Mouse (Mus musculus) midbrain, embryonic 13.5 days (tissue): ENCODE results near the gene Tlr4. TPM values are rescaled to one million over a fixed set of nuclear protein-coding genes. Genes with fewer than 3 reads are reported as not detected.

Source experiments
- ATAC-seq: fragments of 200-750 bp; cut with Nextera tagmentation; 2 replicates; pipeline ENCODE4 v1.8.0; 2017; ENCODE audit warnings: mild to moderate bottlenecking, moderate TSS enrichment, moderate library complexity
- H3K27ac ChIP-seq: fragments of 300-500 bp; sonication (generic); 2 replicates; pipeline ENCODE4 v1.5.1; 2015; ENCODE audit warnings: inconsistent platforms, mild to moderate bottlenecking, moderate library complexity
- H3K27me3 ChIP-seq: fragments of 300-500 bp; sonication (generic); 2 replicates; pipeline ENCODE4 v1.6.1; 2015; ENCODE audit warnings: mild to moderate bottlenecking, inconsistent platforms
- H3K36me3 ChIP-seq: fragments of 300-500 bp; sonication (generic); 2 replicates; pipeline ENCODE4 v1.6.1; 2015; ENCODE audit warnings: mild to moderate bottlenecking, inconsistent platforms
- H3K4me1 ChIP-seq: fragments of 300-500 bp; sonication (generic); replicated peaks from 2 replicates; pipeline ENCODE4 v1.6.1; 2015; ENCODE audit warnings: inconsistent platforms
- H3K4me2 ChIP-seq: fragments of 300-500 bp; sonication (generic); replicated peaks from 2 replicates; pipeline ENCODE4 v1.6.1; 2015; ENCODE audit warnings: moderate library complexity, mild to moderate bottlenecking, inconsistent platforms
- H3K4me3 ChIP-seq: fragments of 300-500 bp; sonication (generic); replicated peaks from 2 replicates; pipeline ENCODE4 v1.5.1; 2015; ENCODE audit warnings: mild to moderate bottlenecking, inconsistent platforms
- H3K9ac ChIP-seq: fragments of 300-500 bp; sonication (generic); replicated peaks from 2 replicates; pipeline ENCODE4 v1.6.1; 2015; ENCODE audit warnings: mild to moderate bottlenecking, inconsistent platforms
- H3K9me3 ChIP-seq: fragments of 300-500 bp; sonication (generic); 2 replicates; pipeline ENCODE4 v1.6.1; 2016; ENCODE audit warnings: mild to moderate bottlenecking, inconsistent platforms
- WGBS: fragments of 180-500 bp; shearing (Covaris S2); methylation state at CpG from one replicate; pipeline ENCODE4 v1.1.7; 2015; 5-methylcytosine and 5-hydroxymethylcytosine counted together
- polyA plus RNA-seq: library from polyadenylated mRNA; unstranded; fragments of >200 nt; fragmentation: Nextera tagmentation; extraction: Ambion mirVana; gene quantifications from 2 replicates; pipeline ENCODE4 v1.2.1, GENCODE M21; 2015

The Tlr4 gene
- polyA plus RNA-seq, 1 experiment from 2014 or later: 0.67 TPM

DNA sequence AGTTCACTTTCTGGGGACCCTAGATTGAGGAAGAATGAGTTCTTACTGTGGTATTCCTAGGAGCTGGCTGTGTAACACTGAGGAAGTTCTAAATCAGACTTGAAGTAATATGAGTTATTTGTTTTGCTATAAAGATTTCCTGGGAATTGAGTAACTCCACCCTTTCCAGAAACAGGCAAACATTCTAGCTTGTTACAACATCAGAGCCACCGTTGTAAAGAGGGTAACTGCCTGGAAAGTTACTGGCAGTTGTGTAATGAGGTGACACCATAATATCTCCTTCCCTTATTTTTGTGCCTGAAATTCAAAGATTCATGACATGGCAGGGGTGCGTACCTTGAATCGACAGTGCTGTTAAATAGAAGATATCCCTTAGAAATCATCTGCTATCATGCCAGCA is 24.6 kb downstream of the Tlr4 start:
- Histone ChIP-seq H3K4me1 (no peaks in the 10 kb centered on the region), H3K27me3 (no peaks in the 10 kb centered on the region), H3K4me2 (no peak overlapping the region), H3K36me3 (no peaks in the 10 kb centered on the region), H3K27ac (no peak overlapping the region), H3K9ac (no peak overlapping the region), H3K4me3 (no peak overlapping the region), H3K9me3 (no peaks in the 10 kb centered on the region)
- 85% methylated on average over 3 of the region's 3 CpGs for WGBS
- no peak for ATAC-seq

DNA sequence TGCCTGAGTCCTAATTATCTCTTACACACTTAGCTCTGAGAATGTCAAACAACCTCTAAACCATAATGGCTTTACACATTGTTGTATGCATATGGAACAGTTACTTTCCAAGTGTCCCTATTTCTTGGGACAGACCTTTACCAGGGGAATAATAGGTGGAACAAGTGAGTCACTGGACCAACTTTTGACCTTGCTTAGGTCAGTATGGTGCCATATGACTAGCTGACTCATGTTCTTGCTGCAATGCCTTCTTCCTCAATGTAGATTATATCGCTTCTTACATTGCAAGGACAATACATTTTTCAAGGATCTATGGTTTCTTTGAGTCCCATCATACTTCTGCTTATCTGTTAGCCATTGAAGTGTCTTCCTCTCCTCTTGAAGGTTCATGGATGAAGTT is 29.6 kb downstream of the Tlr4 start:
- H3K4me2 ChIP-seq: no peak overlapping the region
- no peak for ATAC-seq

DNA sequence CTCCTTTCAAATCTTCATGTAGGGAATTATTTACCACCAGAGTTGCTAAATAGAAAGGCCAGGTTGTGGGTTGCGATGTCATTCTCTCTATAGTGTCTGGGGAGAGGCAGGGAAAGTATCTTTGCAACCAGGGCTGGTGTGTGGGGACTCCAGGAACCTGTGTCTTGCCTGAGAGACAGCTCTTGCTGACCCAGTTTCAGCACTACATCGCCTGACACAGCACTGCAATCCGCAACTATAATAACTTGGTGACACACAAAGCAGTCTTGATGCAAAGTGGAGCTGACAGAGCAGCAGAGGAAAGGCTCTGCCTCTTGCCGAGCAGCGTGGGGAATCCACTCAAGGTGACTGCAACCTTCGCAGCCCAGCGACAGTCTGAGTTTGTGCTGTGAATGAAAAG is 42.5 kb downstream of the Tlr4 start:
- no peaks in the 10 kb centered on the region for H3K36me3 ChIP-seq
- no peak for ATAC-seq
- H3K9me3 ChIP-seq: no peaks in the 10 kb centered on the region
- no peaks in the 10 kb centered on the region for H3K27me3 ChIP-seq
- no peaks in the 10 kb centered on the region for H3K4me1 ChIP-seq
- H3K4me3 ChIP-seq: no peak overlapping the region
- H3K9ac ChIP-seq: no peak overlapping the region
- H3K27ac ChIP-seq: no peak overlapping the region
- no peak overlapping the region for H3K4me2 ChIP-seq
- 52% methylated on average over 7 of the region's 7 CpGs for WGBS

More for the DNA sequence above, 29.6 kb downstream of the Tlr4 start:
- H3K9me3 ChIP-seq: no peaks in the 10 kb centered on the region
- WGBS: 94% methylated on average over 1 of the region's 1 CpGs
- no peak overlapping the region for H3K4me3 ChIP-seq
- no peaks in the 10 kb centered on the region for H3K27me3 ChIP-seq
- no peaks in the 10 kb centered on the region for H3K4me1 ChIP-seq
- H3K36me3 ChIP-seq: no peaks in the 10 kb centered on the region
- H3K27ac ChIP-seq: no peak overlapping the region
- H3K9ac ChIP-seq: no peak overlapping the region

DNA sequence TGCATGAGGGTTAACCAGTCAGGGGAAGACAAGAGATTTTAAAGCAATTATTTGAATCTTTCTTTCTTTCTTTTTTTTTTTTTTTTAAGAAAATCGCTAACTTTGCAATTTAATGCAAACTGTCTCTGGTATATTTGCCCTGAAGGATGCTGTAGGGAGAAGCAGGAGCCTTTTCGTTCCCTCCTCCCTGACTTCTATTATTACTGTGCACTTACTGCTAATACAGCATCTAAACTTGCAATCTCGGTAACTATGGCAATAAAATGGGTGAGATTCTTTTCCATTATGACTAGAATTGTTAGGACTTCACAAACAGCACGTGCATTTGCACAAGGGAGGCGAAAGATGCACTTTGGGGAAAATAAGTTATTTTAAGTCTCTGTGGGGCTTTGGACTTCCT is 44.6 kb downstream of the Tlr4 start:
- no peak overlapping the region for H3K9ac ChIP-seq
- no peak overlapping the region for H3K4me2 ChIP-seq
- no peak overlapping the region for H3K4me3 ChIP-seq
- H3K4me1 ChIP-seq: no peaks in the 10 kb centered on the region
- H3K9me3 ChIP-seq: no peaks in the 10 kb centered on the region
- 82% methylated on average over 5 of the region's 5 CpGs for WGBS
- H3K36me3 ChIP-seq: no peaks in the 10 kb centered on the region
- no peaks in the 10 kb centered on the region for H3K27me3 ChIP-seq
- no peak overlapping the region for H3K27ac ChIP-seq
- ATAC-seq: no peak

DNA sequence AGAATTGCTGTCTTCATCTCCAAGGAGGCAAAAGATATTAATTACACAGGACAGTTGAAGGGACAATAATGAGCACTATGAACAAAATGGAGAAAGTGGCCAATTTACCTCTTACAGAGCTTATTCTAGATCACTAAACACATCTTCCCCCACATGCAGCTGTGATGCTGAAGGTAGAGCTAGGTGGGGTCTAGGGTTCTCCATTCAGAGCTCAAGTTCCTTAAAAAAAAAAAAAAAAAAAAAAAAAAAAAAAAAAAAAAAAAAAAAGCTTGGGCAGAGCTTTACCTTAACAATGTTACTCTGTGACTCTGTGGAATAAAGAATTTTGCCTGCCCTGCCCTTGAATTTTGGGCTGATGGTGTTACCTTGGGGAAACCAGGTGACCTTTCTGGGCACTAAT is 46.0 kb downstream of the Tlr4 start:
- H3K4me2 ChIP-seq: no peak overlapping the region
- no peak overlapping the region for H3K9ac ChIP-seq
- no peaks in the 10 kb centered on the region for H3K9me3 ChIP-seq
- H3K4me1 ChIP-seq: no peaks in the 10 kb centered on the region
- no peak for ATAC-seq
- no peaks in the 10 kb centered on the region for H3K27me3 ChIP-seq
- H3K36me3 ChIP-seq: no peaks in the 10 kb centered on the region
- H3K4me3 ChIP-seq: no peak overlapping the region
- H3K27ac ChIP-seq: no peak overlapping the region

DNA sequence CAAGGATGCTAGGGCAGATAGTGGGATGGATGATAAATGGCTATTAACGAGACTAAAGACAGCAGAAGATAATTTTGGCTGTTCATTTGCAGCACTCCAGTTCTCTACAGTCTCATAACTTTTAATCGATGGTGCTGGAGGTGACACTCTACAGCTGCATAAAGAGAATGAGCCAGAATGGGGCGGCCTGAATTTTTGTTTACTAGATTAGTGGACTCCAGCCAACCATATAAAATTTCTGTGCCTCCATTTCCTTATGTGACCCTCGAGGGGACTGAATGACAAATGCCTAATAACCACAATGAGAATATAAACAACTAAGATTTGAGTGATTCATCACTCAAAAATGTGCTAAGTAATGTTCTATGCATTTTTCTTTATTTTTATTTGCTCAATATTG is 48.4 kb downstream of the Tlr4 start:
- 81% methylated on average over 4 of the region's 4 CpGs for WGBS
- no peak for ATAC-seq
- H3K36me3 ChIP-seq: no peaks in the 10 kb centered on the region
- H3K27ac ChIP-seq: no peak overlapping the region
- H3K27me3 ChIP-seq: no peaks in the 10 kb centered on the region
- no peaks in the 10 kb centered on the region for H3K9me3 ChIP-seq
- no peak overlapping the region for H3K4me3 ChIP-seq
- no peaks in the 10 kb centered on the region for H3K4me1 ChIP-seq
- no peak overlapping the region for H3K9ac ChIP-seq
- H3K4me2 ChIP-seq: no peak overlapping the region

DNA sequence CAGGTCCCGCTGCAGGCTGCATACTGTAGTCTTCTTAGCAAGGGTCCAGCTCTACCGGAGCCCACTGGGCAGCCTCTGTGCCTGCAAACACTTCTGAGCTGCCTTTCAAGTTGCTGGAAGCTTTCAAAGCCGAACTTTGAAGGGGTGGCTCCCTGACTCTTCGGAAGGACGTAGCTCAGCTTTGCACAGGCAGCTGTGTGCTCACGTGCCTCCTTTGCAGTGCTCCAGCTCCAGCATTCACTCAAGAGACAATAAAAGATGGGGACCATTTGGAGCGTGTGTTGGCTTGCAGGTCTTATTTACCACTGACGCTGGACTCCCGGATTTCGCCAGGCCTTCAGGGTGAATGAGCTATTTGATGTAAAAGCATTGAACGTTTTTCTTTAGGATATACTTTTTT is 50.2 kb downstream of the Tlr4 start:
- H3K27ac ChIP-seq: no peak overlapping the region
- H3K4me1 ChIP-seq: no peaks in the 10 kb centered on the region
- no peak overlapping the region for H3K9ac ChIP-seq
- ATAC-seq: no peak
- 61% methylated on average over 11 of the region's 11 CpGs for WGBS
- no peaks in the 10 kb centered on the region for H3K36me3 ChIP-seq
- no peaks in the 10 kb centered on the region for H3K9me3 ChIP-seq
- no peak overlapping the region for H3K4me3 ChIP-seq
- no peaks in the 10 kb centered on the region for H3K27me3 ChIP-seq
- H3K4me2 ChIP-seq: no peak overlapping the region

DNA sequence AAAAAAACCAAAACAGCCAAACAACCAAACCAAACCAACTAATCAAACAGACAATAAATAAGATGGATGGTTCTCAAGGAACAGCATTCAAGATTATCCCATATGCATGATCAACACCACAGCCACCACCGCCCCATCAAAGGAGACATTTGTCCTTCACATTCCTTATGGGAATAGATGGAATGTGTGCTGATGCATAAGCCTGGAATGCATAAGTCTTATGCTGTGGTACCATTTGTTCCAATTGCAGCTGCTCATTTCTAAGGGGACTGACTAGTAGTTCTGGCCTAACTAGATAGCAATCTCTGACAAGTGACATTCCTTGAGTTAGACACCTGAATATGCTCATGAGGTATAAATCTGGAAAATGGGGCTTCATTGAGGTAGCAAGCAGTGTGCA is 54.1 kb downstream of the Tlr4 start:
- Histone ChIP-seq H3K4me3 (no peak overlapping the region), H3K36me3 (no peaks in the 10 kb centered on the region), H3K9me3 (no peaks in the 10 kb centered on the region), H3K27me3 (no peaks in the 10 kb centered on the region), H3K9ac (no peak overlapping the region), H3K27ac (no peak overlapping the region), H3K4me1 (no peaks in the 10 kb centered on the region), H3K4me2 (no peak overlapping the region)
- 100% methylated on average over 1 of the region's 1 CpGs for WGBS
- ATAC-seq: no peak

DNA sequence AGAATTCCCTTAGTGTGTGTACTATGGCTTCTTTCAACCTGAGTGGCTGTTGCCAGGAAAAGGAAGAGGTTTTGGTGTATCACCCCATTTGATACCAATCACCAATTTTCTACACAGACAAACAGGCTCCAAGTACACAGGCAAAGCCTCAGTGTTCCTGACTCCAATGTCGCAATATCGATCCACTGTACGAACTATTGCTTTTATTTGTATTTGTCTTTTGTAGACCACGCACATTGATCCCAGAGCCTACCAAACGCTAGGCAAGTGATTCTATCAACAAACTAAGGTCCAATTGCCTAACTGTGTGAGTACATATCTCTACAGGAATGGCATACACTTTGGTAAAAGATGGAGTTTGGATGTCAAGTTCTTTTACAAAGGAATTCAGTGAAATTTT is 55.9 kb downstream of the Tlr4 start:
- WGBS: 93% methylated on average over 5 of the region's 5 CpGs
- ATAC-seq: no peak
- Histone ChIP-seq H3K36me3 (no peaks in the 10 kb centered on the region), H3K27ac (no peak overlapping the region), H3K4me1 (no peaks in the 10 kb centered on the region), H3K4me2 (no peak overlapping the region), H3K9me3 (no peaks in the 10 kb centered on the region), H3K27me3 (no peaks in the 10 kb centered on the region), H3K9ac (no peak overlapping the region), H3K4me3 (no peak overlapping the region)

DNA sequence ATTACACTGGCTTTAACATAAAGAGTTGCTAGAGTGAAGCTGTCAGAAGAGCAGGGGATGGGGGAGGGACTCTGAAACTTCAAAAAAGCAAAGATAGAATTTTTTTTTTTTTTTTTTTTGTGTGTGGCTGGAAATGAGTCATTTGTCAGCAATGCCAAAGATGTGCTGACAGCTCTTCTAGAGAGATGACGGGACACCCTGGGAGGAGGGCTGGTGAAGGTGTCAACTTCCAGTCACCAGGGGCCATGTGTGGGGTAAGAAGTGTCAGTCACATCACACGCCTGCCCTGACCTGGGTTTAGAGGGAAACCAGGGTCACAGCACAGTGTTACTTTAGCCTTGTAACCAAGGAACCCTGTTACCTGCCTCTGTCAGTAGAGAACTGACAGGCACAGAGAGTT is 67.2 kb downstream of the Tlr4 start:
- Histone ChIP-seq H3K9me3 (no peaks in the 10 kb centered on the region), H3K27me3 (no peaks in the 10 kb centered on the region), H3K4me1 (no peaks in the 10 kb centered on the region), H3K27ac (no peak overlapping the region), H3K4me2 (no peak overlapping the region), H3K4me3 (no peak overlapping the region), H3K36me3 (no peaks in the 10 kb centered on the region), H3K9ac (no peak overlapping the region)
- ATAC-seq: no peak
- 62% methylated on average over 2 of the region's 2 CpGs for WGBS

DNA sequence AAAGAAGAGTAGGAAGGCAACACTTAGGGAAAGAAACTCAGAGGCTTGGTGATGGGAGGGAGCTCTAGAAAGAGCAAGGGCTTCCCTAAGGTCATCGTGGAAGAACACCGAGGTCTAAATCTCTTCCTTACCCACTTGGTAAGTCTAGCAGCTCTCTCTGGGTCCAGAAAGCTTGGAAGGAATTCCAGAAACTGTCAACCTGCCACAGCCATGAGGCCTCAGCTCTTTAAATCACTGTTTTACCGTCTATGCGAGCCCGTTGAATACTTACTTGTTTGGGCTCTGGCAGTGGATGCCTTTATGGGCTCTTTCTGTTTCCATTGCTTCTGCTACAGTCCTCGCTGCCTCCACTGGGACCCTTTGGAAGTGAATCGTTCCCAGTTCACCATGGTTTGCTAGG is 67.6 kb downstream of the Tlr4 start:
- H3K27ac ChIP-seq: no peak overlapping the region
- no peaks in the 10 kb centered on the region for H3K36me3 ChIP-seq
- no peak for ATAC-seq
- 84% methylated on average over 7 of the region's 7 CpGs for WGBS
- no peaks in the 10 kb centered on the region for H3K27me3 ChIP-seq
- H3K4me3 ChIP-seq: no peak overlapping the region
- no peaks in the 10 kb centered on the region for H3K9me3 ChIP-seq
- no peak overlapping the region for H3K4me2 ChIP-seq
- no peak overlapping the region for H3K9ac ChIP-seq
- no peaks in the 10 kb centered on the region for H3K4me1 ChIP-seq

DNA sequence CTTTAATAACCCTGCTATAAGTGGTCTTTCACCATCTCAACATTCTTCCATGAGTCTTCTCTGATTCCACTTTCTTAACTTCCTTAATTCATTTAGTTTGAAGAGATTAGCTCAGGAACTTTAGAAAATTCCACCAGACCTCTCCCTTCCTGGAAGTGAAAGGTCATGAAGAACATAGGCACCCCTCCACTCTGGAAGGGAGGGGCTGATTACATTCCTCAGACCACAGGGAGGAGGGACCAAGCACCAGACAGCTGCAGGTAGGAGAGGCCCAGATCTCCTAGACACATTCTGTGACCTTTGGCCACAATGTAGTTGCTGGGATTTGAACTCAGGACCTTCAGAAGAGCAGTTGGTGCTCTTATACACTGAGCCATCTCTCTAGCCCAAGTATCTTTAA is 72.7 kb downstream of the Tlr4 start:
- Histone ChIP-seq H3K4me1 (no peaks in the 10 kb centered on the region), H3K36me3 (no peaks in the 10 kb centered on the region), H3K9ac (no peak overlapping the region), H3K9me3 (no peaks in the 10 kb centered on the region), H3K27me3 (no peaks in the 10 kb centered on the region), H3K4me2 (no peak overlapping the region), H3K27ac (no peak overlapping the region), H3K4me3 (no peak overlapping the region)
- ATAC-seq: no peak

DNA sequence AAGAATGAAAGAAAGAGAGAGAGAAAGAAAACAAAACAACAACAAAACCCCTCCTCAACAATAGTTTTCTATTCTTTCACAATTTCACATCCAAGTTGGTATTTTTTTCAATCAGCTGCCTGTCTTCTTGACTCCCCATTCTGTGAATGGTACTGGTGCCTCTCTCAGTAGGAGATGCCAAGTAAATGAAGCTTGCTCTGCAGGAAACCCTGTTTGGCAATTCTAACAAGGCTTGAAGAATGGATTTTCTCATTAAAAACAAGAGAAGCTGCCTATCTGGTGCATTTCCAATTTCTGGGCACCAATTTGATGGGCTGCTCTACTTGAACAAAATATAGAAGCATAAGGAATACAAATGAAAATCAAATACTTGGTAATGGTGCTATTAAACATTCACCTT is 74.1 kb downstream of the Tlr4 start:
- H3K4me3 ChIP-seq: no peak overlapping the region
- H3K27ac ChIP-seq: no peak overlapping the region
- H3K4me1 ChIP-seq: no peaks in the 10 kb centered on the region
- ATAC-seq: no peak
- no peaks in the 10 kb centered on the region for H3K27me3 ChIP-seq
- H3K9me3 ChIP-seq: no peaks in the 10 kb centered on the region
- H3K36me3 ChIP-seq: no peaks in the 10 kb centered on the region
- H3K4me2 ChIP-seq: no peak overlapping the region
- no peak overlapping the region for H3K9ac ChIP-seq

DNA sequence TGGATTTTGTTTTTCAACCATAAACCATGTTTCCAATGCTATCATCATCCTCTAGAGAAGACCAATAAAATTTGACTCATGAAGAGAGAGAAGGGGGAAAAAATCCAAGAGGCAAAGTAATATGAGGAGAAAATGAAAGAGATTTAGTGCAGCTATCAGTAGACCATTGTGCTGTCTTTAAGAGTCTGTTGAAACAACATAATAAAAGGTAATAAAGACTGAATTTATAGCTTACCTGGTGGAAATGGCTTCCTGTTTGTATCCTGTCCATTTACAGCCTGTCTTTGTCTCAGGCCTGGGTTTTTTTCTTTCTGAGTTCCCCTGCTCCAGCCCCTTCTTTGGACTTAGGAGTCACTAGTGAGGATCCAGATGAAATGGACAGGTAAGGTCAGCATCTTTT is 81.0 kb downstream of the Tlr4 start:
- Histone ChIP-seq H3K27me3 (no peaks in the 10 kb centered on the region), H3K36me3 (no peaks in the 10 kb centered on the region), H3K4me1 (no peaks in the 10 kb centered on the region), H3K27ac (no peak overlapping the region), H3K9ac (no peak overlapping the region), H3K4me3 (no peak overlapping the region), H3K9me3 (no peaks in the 10 kb centered on the region), H3K4me2 (no peak overlapping the region)
- ATAC-seq: no peak
